Mouse (Mus musculus) lung, adult 2 months (tissue): ENCODE data around the gene Dmc1. TPM values are rescaled to one million over a fixed set of nuclear protein-coding genes. Genes with fewer than 3 reads are reported as not detected.

Source experiments
- DNase-seq: peaks from one replicate; pipeline ENCODE4 v3.0.0; 2022
- H3K4me1 ChIP-seq: fragments of 200-500 bp; 2 replicates; pipeline ENCODE4 v1.6.1; 2011; ENCODE audit warnings: low read length; ENCODE audit not compliant: control insufficient read depth, insufficient read depth
- H3K4me3 ChIP-seq: fragments of 200-500 bp; replicated peaks from 2 replicates; pipeline ENCODE3; 2011; ENCODE audit warnings: low read depth, mild to moderate bottlenecking, control low read depth, low read length; ENCODE audit errors: extremely low read depth
- CTCF ChIP-seq: fragments of 200-500 bp; IDR thresholded peaks from 2 replicates; pipeline ENCODE4 v1.5.1; 2011; ENCODE audit warnings: mild to moderate bottlenecking, low read length, control low read depth; ENCODE audit not compliant: insufficient read depth
- POLR2A ChIP-seq: fragments of 200-500 bp; IDR thresholded peaks from 2 replicates; pipeline ENCODE4 v1.6.1; 2011; ENCODE audit warnings: low read depth, mild to moderate bottlenecking, control low read depth, low read length, borderline replicate concordance; ENCODE audit errors: extremely low read depth
- WGBS: fragments of 180-500 bp; shearing (Covaris S2); methylation state at CpG from one replicate; pipeline ENCODE4 v1.1.7; 2018; 5-methylcytosine and 5-hydroxymethylcytosine counted together
- polyA plus RNA-seq: library from polyadenylated mRNA; depleted of rRNA; stranded (reverse); fragments of >200 nt; gene quantifications from 2 replicates; pipeline ENCODE4 v1.2.3, GENCODE M21; 2012; rRNA removed

The Dmc1 gene
- 0.10 and 0.12 TPM in 2 replicates for polyA plus RNA-seq

GRCm38 (mm10) chr15:79604990-79605665, at the start of gene Dmc1:
Gene Dmc1, minus strand, starts transcription at chr15:79605109.
- Histone ChIP-seq H3K4me3 (no peak within 1 kb of the TSS), H3K4me1 (no peaks in the 10 kb centered on the region; the same call in 1 of the 2 replicates)
- TF ChIP-seq POLR2A (no peak), CTCF (no peak)
- peak; percentile 22 for DNase-seq
- WGBS = 12% methylated on average over 37 of the region's 37 CpGs

- 79% methylated on average over 4 of the region's 4 CpGs for WGBS
- peak; percentile 46 for TF ChIP-seq CTCF
- no peak for TF ChIP-seq POLR2A
- Histone ChIP-seq H3K4me1 (no peaks in the 10 kb centered on the region), H3K4me3 (no peak overlapping the region)
- no peak for DNase-seq
Measured at GRCm38 (mm10) chr15:79651481-79651880, 46.6 kb upstream of the Dmc1 start.

GRCm38 (mm10) chr15:79650569-79650968, 45.7 kb upstream of the Dmc1 start:
- TF ChIP-seq POLR2A (no peak), CTCF (peak; percentile 63)
- Histone ChIP-seq H3K4me3 (no peak overlapping the region), H3K4me1 (no peaks in the 10 kb centered on the region)
- peak; percentile 20 for DNase-seq

GRCm38 (mm10) chr15:79648130-79648529, 43.2 kb upstream of the Dmc1 start:
- DNase-seq = no peak
- no peak overlapping the region for H3K4me3 ChIP-seq
- 88% methylated on average over 12 of the region's 12 CpGs for WGBS
- H3K4me1 ChIP-seq = no peaks in the 10 kb centered on the region
- no peak for TF ChIP-seq POLR2A
- no peak for TF ChIP-seq CTCF

- Histone ChIP-seq H3K4me3 (no peak overlapping the region), H3K4me1 (no peaks in the 10 kb centered on the region)
- WGBS = 88% methylated on average over 2 of the region's 2 CpGs
- no peak for DNase-seq
- TF ChIP-seq POLR2A (no peak), CTCF (no peak)
Measured at GRCm38 (mm10) chr15:79645483-79645882, 40.6 kb upstream of the Dmc1 start.

- no peaks in the 10 kb centered on the region for H3K4me1 ChIP-seq
- no peak for TF ChIP-seq CTCF
- TF ChIP-seq POLR2A = no peak
- no peak overlapping the region for H3K4me3 ChIP-seq
- DNase-seq = no peak
- 54% methylated on average over 12 of the region's 12 CpGs for WGBS
Measured at GRCm38 (mm10) chr15:79641135-79641817, 36.4 kb upstream of the Dmc1 start.

- TF ChIP-seq CTCF = no peak
- TF ChIP-seq POLR2A = no peak
- Histone ChIP-seq H3K4me1 (no peaks in the 10 kb centered on the region), H3K4me3 (no peak overlapping the region)
- WGBS = 79% methylated on average over 2 of the region's 2 CpGs
- no peak for DNase-seq
Measured at GRCm38 (mm10) chr15:79630471-79630870, 25.6 kb upstream of the Dmc1 start.

GRCm38 (mm10) chr15:79619770-79620414, 15.0 kb upstream of the Dmc1 start:
- no peaks in the 10 kb centered on the region for H3K4me1 ChIP-seq
- no peak for DNase-seq
- no peak for TF ChIP-seq CTCF
- no peak for TF ChIP-seq POLR2A
- no peak overlapping the region for H3K4me3 ChIP-seq
- WGBS = 80% methylated on average over 11 of the region's 11 CpGs

- H3K4me1 ChIP-seq = no peaks in the 10 kb centered on the region
- TF ChIP-seq CTCF = no peak
- TF ChIP-seq POLR2A = no peak
- no peak for DNase-seq
- 58% methylated on average over 7 of the region's 7 CpGs for WGBS
- H3K4me3 ChIP-seq = no peak overlapping the region
Measured at GRCm38 (mm10) chr15:79618456-79618855, 13.5 kb upstream of the Dmc1 start.

- 76% methylated on average over 11 of the region's 11 CpGs for WGBS
- no peak for DNase-seq
- TF ChIP-seq CTCF (no peak), POLR2A (no peak)
- no peak overlapping the region for H3K4me3 ChIP-seq
- no peaks in the 10 kb centered on the region for H3K4me1 ChIP-seq
Measured at GRCm38 (mm10) chr15:79617135-79617534, 12.2 kb upstream of the Dmc1 start.
